Mouse (Mus musculus): ENCODE results near the gene Mtch2. TPM values are rescaled to one million over a fixed set of nuclear protein-coding genes. Genes with fewer than 3 reads are reported as not detected.

Gene Mtch2
- polyA plus RNA-seq (2014; fragmentation: Illumina TruSeq; extraction: RNeasy Lipid Tissue Mini Kit (QIAGEN cat#74804); ENCODE audit: low read depth, low replicate concordance) = 649 TPM

DNA sequence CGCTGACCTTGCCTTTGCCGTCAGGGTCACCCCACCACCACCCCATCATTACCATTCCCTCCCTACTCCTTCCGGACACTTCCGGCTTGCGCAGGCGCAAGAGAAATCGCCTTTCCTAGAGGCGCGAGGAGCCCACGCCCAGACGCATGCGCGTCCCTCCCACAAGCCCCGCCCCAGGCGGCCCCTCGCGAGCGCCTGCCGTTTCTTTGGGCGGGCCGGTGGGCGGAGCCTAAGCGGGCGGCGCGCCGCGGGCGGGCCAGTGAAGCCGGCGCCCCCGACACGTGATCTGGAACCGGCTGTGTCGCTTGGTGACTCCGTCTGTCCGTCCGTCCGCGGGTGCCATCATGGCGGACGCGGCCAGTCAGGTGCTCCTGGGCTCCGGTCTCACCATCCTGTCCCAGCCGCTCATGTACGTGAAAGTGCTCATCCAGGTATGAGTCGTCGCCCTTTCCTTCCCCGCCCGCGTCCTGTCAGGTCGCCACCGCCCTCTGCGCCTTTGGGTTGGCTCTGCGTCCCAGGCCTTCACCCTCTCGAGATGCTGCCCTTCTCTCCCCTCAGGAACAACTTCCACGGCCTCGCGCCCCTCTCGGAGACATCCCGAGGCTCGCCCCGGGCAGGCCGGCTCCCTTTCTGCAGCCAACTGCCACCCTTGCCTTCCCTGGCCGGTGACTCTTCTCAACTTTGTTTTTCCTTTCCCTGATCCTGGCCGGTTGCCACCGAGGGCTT, at the start of gene Mtch2:
Mtch2 (plus strand) TSS at position 201 of the 726 bp plus-strand sequence.

DNA sequence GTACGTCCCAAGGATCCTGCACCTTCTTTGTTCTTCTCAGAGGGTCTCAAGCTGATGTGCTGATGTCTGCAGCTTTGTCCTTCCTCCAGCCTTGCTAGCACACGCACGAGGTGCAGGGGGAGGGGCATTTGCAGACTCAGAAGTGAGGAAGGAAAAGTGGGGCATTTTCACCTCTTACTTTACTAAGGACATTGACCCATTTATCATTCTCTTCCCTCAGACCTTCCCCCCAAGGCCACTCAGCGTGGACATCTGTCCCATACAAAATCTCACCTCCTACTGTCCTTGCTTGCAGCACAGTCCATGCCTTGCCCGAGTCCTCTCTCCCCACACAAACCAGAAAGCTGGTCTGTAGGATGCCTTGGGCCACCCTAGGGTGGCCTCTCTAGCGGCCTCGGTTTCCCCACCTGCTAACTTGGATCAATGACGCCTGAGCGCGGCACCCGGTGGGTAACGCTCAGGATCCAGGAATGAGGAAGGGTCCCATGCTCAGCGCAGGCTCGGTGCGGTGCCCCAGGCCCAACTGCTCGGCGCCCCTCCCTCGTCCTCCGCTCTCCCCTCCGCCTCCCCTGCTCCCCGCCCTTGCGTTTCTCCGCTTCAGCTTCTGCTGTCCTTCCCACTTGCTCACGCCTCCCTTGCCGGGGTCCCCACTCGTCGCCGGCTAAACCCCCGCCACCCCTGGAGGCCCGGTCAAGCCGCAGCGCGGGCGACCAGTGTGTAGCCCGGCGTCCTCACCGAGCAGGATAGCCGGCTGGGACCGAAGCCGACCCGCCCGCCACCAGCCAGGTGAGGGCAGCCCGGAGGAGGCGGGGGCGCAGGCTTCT, 38.5 kb downstream of the Mtch2 start, which contains the start of gene C1qtnf4:
C1qtnf4 (plus strand) TSS at position 643 of the 824 bp plus-strand sequence.

DNA sequence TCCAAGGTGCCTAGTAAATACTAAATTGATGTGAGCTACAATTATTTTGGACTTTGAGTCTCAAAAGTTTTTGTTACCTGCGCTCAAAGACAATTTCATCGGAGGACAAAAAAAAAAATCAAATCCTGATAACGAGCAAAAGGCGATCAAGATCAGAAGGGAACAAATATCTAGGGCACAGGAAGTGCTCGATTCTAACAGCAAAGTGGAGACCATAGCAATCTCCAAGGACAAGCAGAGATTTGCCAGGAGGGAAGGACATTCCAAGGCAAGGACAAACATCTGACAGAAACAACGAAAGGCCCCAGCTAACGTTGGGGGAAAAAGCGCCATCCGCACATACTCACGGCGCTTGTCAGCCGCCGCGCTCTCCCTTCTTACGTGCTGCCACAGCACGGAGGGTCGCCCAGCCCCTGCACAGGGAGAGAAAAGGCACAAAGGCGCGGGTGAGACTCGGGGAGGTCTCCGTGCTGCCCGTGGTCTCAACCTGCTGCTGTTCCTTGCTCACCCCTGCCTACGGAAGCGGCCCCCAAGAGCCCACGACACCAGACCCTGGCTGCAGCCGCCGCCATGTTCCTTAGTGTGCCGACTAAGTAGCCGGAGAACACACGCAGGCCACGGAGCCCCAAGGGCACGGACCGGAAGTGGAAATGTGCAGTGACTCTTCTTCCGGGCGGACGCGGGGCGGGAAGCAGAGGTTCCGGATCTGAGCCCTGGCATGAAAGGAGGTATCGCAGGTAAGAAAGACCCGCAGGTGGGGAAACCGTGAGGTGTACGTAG, 57.3 kb downstream of the Mtch2 start, which contains the start of the genes Kbtbd4 and Ndufs3:
Kbtbd4 (plus strand) TSS at position 665 of the 780 bp plus-strand sequence.
Ndufs3 (minus strand) TSS at position 752 of the 780 bp plus-strand sequence.

Other genes starting within 250 kb of the Mtch2 start
- 24.2 TPM for gene Nup160, start 169.9 kb upstream of the Mtch2 start, polyA plus RNA-seq (2014; fragmentation: Illumina TruSeq; extraction: RNeasy Lipid Tissue Mini Kit (QIAGEN cat#74804); ENCODE audit: low read depth, low replicate concordance)
- gene Fnbp4, start 101.8 kb upstream of the Mtch2 start, polyA plus RNA-seq (2014; fragmentation: Illumina TruSeq; extraction: RNeasy Lipid Tissue Mini Kit (QIAGEN cat#74804); ENCODE audit: low read depth, low replicate concordance) = 145 TPM
- gene Agbl2, start 64.4 kb upstream of the Mtch2 start, polyA plus RNA-seq (2014; fragmentation: Illumina TruSeq; extraction: RNeasy Lipid Tissue Mini Kit (QIAGEN cat#74804); ENCODE audit: low read depth, low replicate concordance) = 2.2 TPM
- gene C1qtnf4, start 38.7 kb downstream of the Mtch2 start, polyA plus RNA-seq (2014; fragmentation: Illumina TruSeq; extraction: RNeasy Lipid Tissue Mini Kit (QIAGEN cat#74804); ENCODE audit: low read depth, low replicate concordance) = not detected
- gene Kbtbd4, start 57.6 kb downstream of the Mtch2 start, polyA plus RNA-seq (2014; fragmentation: Illumina TruSeq; extraction: RNeasy Lipid Tissue Mini Kit (QIAGEN cat#74804); ENCODE audit: low read depth, low replicate concordance) = 10.2 TPM
- gene Ndufs3, start 57.7 kb downstream of the Mtch2 start, polyA plus RNA-seq (2014; fragmentation: Illumina TruSeq; extraction: RNeasy Lipid Tissue Mini Kit (QIAGEN cat#74804); ENCODE audit: low read depth, low replicate concordance) = 153 TPM
- 112 TPM for gene Celf1, start 93.2 kb downstream of the Mtch2 start, polyA plus RNA-seq (2014; fragmentation: Illumina TruSeq; extraction: RNeasy Lipid Tissue Mini Kit (QIAGEN cat#74804); ENCODE audit: low read depth, low replicate concordance)
- gene Rapsn, start 188.5 kb downstream of the Mtch2 start, polyA plus RNA-seq (2014; fragmentation: Illumina TruSeq; extraction: RNeasy Lipid Tissue Mini Kit (QIAGEN cat#74804); ENCODE audit: low read depth, low replicate concordance) = not detected
- gene Psmc3, start 206.9 kb downstream of the Mtch2 start, polyA plus RNA-seq (2014; fragmentation: Illumina TruSeq; extraction: RNeasy Lipid Tissue Mini Kit (QIAGEN cat#74804); ENCODE audit: low read depth, low replicate concordance) = 116 TPM
- gene Slc39a13, start 223.3 kb downstream of the Mtch2 start, polyA plus RNA-seq (2014; fragmentation: Illumina TruSeq; extraction: RNeasy Lipid Tissue Mini Kit (QIAGEN cat#74804); ENCODE audit: low read depth, low replicate concordance) = 5.2 TPM
- gene Spi1, start 235.2 kb downstream of the Mtch2 start, polyA plus RNA-seq (2014; fragmentation: Illumina TruSeq; extraction: RNeasy Lipid Tissue Mini Kit (QIAGEN cat#74804); ENCODE audit: low read depth, low replicate concordance) = 3.0 TPM